Mouse (Mus musculus): Measurements from ENCODE around the gene Pappa2.

Gene Pappa2

DNA sequence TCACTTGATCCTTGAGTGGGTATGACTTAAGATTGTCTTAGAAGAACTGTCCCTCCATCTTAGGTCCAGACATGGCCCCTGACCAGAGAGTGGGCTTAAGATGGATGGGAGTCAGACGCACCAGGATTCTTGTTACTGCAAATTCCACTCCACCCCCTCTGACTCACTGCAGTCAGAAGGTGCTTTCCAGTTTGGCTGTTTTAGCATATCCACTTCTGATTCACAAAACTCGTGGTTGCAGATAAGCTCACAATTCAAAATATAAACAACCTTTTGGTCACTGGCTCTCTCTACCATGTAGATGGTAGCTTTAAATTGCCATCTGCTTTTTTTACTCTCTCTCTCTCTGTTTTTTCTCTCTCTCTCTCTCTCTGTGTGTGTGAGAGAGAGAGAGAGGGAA, 214.4 kb downstream of the Pappa2 start:
- DNase-seq (ENCODE audit: low spot score) = no peak

- no peak for DNase-seq (ENCODE audit: low spot score)
Measured at GRCm38 (mm10) chr1:158764727-158765126, 215.6 kb downstream of the Pappa2 start.

GRCm38 (mm10) chr1:158764211-158764610, 216.1 kb downstream of the Pappa2 start:
- no peak for DNase-seq (ENCODE audit: low spot score)

DNA sequence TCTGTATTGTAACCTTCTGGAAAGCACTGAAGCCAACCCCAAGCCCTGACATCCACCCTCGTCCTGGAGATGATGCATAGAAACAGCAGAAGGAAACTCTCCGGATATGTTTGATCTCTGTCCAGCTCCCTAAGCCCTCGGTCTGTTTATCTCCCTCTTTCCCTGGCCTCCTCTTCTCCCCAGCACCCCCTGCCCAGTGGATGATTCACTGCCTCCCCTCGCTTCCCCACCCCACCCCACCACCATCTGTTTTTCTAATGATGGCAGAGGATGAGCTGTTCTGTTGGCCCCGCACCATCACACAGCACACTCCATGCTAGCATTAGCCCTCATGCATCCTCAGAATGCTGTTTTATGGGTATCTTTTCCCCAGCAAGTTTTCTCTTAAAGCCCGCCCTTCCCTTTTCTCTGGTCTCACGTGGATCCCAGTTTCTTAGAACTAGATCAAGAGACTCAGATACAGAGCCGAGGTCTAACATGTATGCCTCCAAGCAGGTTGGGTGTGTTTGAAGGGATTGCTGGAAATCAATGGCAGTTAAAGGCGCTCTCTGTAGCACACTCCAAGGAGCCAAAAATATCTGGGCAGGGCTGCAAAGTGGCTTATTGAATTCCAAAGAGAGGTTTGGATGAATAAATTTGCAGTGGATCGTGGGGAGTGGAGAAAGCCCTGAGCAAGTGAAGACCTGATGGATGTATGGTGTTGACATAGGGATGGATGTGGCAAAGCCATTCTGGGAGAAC, 231.8 kb downstream of the Pappa2 start:
- no peak for DNase-seq (ENCODE audit: low spot score)

- DNase-seq (ENCODE audit: low spot score) = no peak
Measured at GRCm38 (mm10) chr1:158741449-158741848, 238.8 kb downstream of the Pappa2 start.

DNA sequence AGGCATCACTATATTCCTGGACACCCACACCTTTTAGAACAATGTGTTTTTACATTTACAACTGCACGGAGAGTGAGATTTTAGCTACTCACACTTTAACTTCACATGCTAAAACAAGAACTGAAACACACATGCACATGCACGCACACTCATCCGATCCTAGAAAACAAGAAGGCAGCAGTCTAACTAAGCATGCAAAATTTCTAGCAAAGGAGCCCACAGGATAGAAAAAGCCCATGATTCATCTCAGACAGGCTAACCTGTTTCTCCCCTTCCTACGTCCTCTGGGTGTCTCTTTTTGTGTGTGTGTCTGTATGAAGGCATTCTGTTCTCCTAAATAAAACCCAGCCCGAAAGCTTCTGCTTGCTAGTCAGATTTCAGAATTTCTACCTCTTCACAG, 239.3 kb downstream of the Pappa2 start:
- no peak for DNase-seq (ENCODE audit: low spot score)

GRCm38 (mm10) chr1:158740161-158740766, 240.0 kb downstream of the Pappa2 start:
- no peak for DNase-seq (ENCODE audit: low spot score)

- DNase-seq (ENCODE audit: low spot score) = no peak
Measured at GRCm38 (mm10) chr1:158739132-158739919, 241.0 kb downstream of the Pappa2 start.

DNA sequence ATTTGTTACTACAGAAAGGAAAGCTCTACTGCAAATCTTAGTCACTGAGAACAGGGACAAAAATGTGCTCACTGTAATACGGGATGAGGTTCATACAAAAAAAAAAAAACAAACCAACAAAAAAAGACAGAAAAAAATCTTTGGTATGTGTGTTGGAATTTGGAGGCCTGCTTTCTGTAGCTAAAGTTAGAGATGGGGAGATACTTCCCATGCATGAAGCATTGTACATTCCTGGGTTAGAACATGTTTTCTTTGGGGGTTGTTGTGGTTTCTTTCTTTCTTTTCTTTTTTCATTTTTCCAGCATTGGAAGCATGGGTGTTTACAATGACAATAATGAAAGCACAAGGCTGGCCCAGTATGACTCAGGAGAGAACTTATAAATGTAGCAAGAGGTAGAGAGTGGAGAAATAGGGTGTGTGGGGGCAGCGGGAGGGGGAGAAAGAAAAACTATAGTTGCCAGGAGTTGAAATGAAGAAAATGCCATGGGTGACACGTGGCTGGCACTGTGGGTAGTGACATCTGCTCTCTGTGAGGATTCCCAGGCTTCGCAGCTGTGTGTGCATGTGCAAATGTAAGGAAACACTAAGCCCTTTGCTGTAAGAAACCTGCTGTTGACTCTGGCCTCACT, 247.3 kb downstream of the Pappa2 start:
- no peak for DNase-seq (ENCODE audit: low spot score)

GRCm38 (mm10) chr1:158713301-158714095, 266.8 kb downstream of the Pappa2 start:
- no peak for DNase-seq (ENCODE audit: low spot score)

- no peak for DNase-seq (ENCODE audit: low spot score)
Measured at GRCm38 (mm10) chr1:158701336-158701735, 279.0 kb downstream of the Pappa2 start.

DNA sequence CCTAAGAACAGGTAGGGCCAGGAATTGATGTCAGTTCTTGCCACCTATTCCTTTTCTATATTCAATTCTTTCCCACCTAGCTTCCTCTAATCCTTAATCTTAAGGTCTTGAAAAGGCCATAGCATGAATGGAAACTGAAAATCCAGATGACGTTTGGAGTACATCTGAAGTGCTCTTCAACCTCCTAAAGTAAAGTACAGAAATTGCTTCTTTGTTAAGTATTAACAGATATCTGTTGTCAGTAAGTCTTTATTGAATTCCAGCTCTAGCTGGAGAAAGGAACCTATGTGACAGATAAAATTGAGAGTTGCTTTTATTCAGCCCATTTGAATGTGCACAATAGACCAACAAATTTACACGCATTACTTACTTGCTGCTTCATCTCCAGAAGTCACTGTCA, 280.1 kb downstream of the Pappa2 start:
- DNase-seq (ENCODE audit: low spot score) = no peak

DNA sequence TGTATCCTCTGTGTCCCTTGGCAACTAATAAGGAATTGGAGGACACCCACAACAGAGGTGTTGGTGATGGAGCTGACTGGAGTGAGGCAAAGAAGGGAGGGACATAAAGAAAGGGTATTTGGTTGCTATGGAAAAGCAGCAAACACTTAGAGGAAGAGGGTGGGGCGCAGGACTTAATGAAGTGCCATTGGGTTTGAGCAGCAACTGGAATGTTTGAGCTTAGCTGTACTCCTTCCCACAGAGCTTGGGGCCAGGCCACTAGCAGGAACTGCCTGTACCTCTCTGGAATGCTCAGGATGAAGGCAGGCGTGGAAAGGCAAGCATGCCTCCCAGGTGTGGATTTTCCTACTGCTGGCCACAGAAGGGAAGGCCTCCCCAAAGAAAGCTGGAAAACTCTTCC, 281.0 kb downstream of the Pappa2 start:
- no peak for DNase-seq (ENCODE audit: low spot score)

DNA sequence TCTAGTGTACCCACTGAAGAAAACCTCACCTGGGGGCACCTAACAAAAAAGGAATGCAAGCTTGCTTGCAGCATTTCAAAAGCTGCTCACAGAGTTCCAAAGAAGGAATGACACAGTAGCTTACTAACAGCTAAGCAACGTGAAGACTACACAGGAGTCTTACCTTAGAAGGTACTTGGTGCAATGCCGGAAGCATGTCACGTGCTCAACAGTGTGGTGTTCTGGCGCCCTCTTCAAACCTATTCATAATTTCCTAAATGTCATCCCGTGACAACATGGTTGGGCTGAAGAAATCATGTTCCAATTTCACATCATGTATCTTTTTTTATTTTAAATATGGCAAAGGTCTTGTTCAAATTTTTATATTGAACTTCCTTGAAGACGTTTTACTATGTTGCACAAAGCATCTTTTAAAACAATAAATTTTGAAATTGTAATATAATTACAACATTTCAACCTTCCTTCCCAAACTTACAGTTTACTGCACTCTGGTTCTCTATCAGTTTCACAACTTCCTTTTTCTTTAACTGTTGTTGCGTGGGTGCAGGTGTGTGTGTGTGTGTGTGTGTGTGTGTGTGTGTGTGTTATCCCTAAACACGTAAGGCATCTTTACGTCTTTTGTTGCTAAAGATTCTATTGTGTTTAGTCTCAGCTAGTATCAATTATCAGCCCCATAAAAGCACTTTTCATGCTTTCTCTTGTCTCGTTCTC, 282.3 kb downstream of the Pappa2 start:
- no peak for DNase-seq (ENCODE audit: low spot score)

DNA sequence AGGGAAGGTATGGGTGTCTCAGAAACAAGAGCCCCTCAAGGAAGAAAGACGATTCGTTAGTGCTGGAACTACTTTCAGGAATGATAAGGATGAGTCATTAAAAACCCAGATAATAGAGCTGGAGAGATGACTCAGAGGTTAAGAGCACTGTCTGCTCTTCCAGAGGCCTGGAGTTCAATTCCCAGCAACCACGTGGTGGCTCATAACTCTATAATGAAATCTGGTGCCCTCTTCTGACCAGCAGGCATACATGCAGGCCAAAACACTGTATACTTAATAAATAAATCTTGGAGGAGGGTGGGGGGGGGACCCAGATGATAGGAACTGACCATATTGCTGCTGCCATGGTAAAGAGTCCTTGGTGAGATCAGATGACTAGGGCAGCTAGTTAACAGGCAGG, 282.9 kb downstream of the Pappa2 start:
- no peak for DNase-seq (ENCODE audit: low spot score)

DNA sequence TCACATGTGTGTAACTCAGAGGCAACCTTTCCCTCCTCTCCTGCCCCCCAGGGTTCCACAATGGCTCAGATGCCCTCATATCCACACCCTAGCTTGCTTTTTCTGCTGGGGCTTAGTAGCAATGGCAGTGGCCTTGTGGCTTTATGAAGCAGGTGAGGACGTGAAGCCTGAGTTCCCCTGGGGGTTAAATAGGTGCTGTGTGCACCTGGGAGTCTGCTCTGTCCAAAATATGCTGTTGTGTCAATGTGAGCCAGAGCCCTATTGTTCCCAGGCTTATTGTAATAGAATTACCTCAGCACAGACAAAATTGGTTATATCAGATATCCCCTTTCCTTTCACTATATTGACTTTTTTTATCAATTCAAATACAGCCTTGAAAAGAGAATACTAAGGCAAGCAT, 292.6 kb downstream of the Pappa2 start:
- no peak for DNase-seq (ENCODE audit: low spot score)

- DNase-seq (ENCODE audit: low spot score) = peak; percentile 80
Measured at GRCm38 (mm10) chr1:158669971-158670592, 310.2 kb downstream of the Pappa2 start.

DNA sequence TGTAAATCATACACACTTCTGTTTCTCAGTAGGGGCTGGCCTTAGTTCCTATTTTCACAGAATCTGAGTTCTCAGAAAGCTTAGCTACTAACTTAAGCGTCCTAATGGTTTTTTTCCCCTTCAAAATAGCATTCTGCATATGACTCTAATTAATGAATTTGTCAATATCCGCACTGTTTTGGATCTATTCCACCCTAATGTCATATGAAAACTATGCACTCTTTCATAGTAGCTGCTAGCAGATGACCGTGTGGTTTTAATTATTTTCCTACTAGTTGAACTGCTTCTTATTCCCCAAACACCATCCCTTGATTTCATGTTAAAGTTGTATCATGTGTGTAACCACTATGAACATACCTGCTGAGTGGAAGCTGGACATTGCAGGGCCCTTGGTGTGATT, 314.3 kb downstream of the Pappa2 start:
- no peak for DNase-seq (ENCODE audit: low spot score)
